ENCODE assay signal across 9 mouse cellular contexts in genomic region chr2:11333301-11334017, GRCm38 (mm10).
DNase-seq lines count a peak whose midpoint lies in the region; ATAC-seq lines count a peak whose summit lies in the region.
"Had no signal": no experiment of that assay in that cellular context is flagged by ENCODE, and none has a peak within 500 bp of the region (broad histone marks: within the 10 kb centered on the region; RNA-seq: fewer than 3 reads in every experiment).

No protein-coding gene starts in this region.

- no peaks in the 10 kb centered on the region for H3K9me3 ChIP-seq in neural tube, embryonic 15.5 days (replicated peaks)
- no peaks in the 10 kb centered on the region for H3K9me3 ChIP-seq in liver, embryonic 11.5 days (ENCODE audit: control insufficient read depth, low read length)

- H3K4me1 ChIP-seq in neural tube, embryonic 15.5 days, result no peaks in the 10 kb centered on the region
- peaks cover 7% of the 10 kb centered on the region for H3K4me1 ChIP-seq in liver, embryonic 11.5 days (replicated peaks; ENCODE audit: control insufficient read depth, insufficient read depth, low read length)

- no peaks in the 10 kb centered on the region for H3K36me3 ChIP-seq in neural tube, embryonic 15.5 days
- no peaks in the 10 kb centered on the region for H3K36me3 ChIP-seq in liver, embryonic 11.5 days (ENCODE audit: control insufficient read depth, insufficient read depth, low read length)

- no peak for ATAC-seq in cerebellum, adult (ENCODE audit: insufficient number of reproducible peaks, low FRiP score, low TSS enrichment)
- peak; percentile 33; the same call in 1 of the 2 replicates for ATAC-seq in neural tube, embryonic 15.5 days (ENCODE audit: low FRiP score)
- peak; percentile 77 for ATAC-seq in granulocyte monocyte progenitor cell, adult 5-6 weeks (replicated peaks; ENCODE audit: poor library complexity, severe bottlenecking)
- no peak for ATAC-seq in liver, embryonic 11.5 days (replicated peaks; ENCODE audit: low FRiP score)

- no peaks in the 10 kb centered on the region for H3K27me3 ChIP-seq in neural tube, embryonic 15.5 days (replicated peaks)
- H3K27me3 ChIP-seq in liver, embryonic 11.5 days (replicated peaks; ENCODE audit: control insufficient read depth, insufficient read depth, low read length), result no peaks in the 10 kb centered on the region

- no peak overlapping the region for H3K4me2 ChIP-seq in neural tube, embryonic 15.5 days
- peak overlapping the region; percentile 33 for H3K4me2 ChIP-seq in liver, embryonic 11.5 days

- WGBS in neural tube, embryonic 15.5 days, result 59% methylated on average over 14 of the region's 14 CpGs
- WGBS in liver, embryonic 11.5 days, result 45% methylated on average over 14 of the region's 14 CpGs

- H3K9ac ChIP-seq in neural tube, embryonic 15.5 days (replicated peaks), result no peak overlapping the region
- no peak overlapping the region for H3K9ac ChIP-seq in liver, embryonic 11.5 days (ENCODE audit: low read depth, low read length)
- H3K9ac ChIP-seq: liver, embryonic 14.5 days had no signal

- no peak overlapping the region for H3K27ac ChIP-seq in neural tube, embryonic 15.5 days (replicated peaks)
- no peak overlapping the region for H3K27ac ChIP-seq in liver, embryonic 11.5 days (ENCODE audit: low read depth, low read length)
- H3K27ac ChIP-seq: liver, embryonic 14.5 days had no signal

- H3K4me3 ChIP-seq in neural tube, embryonic 15.5 days (replicated peaks), result no peak overlapping the region
- H3K4me3 ChIP-seq in liver, embryonic 11.5 days (ENCODE audit: low read depth, low read length), result no peak overlapping the region

- peak; percentile 80 to 81 for DNase-seq in cerebellum, postnatal 14 days
- no peak for DNase-seq in neural tube, embryonic 10.5 days (ENCODE audit: extremely low spot score, low spot score)
- no peak for DNase-seq in liver, embryonic 11.5 days (ENCODE audit: low spot score)
- peak; percentile 58 to 66 for DNase-seq in spleen, adult 18-20 months
- DNase-seq in gastrocnemius, postnatal 10 days, result no peak

Comparison
In these comparisons a context has a peak if more than half of its experiments do, and no peak if none do; other contexts are left out.
1. DNase-seq: peak in cerebellum, postnatal 14 days (2 of 2) and spleen, adult 18-20 months (2 of 2); none in neural tube, embryonic 10.5 days (single experiment), liver, embryonic 11.5 days (single experiment) and gastrocnemius, postnatal 10 days (single experiment).
2. ATAC-seq: peak in neural tube, embryonic 15.5 days (single experiment) and granulocyte monocyte progenitor cell, adult 5-6 weeks (single experiment); none in cerebellum, adult (single experiment) and liver, embryonic 11.5 days (single experiment).